Mouse (Mus musculus): ENCODE results near the gene Prkar1a. TPM values are rescaled to one million over a fixed set of nuclear protein-coding genes. Genes with fewer than 3 reads are reported as not detected.
"Not testable (repeated sequence)": the region's sequence is repeated elsewhere in the genome, so short reads cannot be mapped to it uniquely, and the experiment has no call there.

Prkar1a gene
- total and polyA plus RNA-seq, 3 experiments, result 169 to 378 (median 363) TPM

DNA sequence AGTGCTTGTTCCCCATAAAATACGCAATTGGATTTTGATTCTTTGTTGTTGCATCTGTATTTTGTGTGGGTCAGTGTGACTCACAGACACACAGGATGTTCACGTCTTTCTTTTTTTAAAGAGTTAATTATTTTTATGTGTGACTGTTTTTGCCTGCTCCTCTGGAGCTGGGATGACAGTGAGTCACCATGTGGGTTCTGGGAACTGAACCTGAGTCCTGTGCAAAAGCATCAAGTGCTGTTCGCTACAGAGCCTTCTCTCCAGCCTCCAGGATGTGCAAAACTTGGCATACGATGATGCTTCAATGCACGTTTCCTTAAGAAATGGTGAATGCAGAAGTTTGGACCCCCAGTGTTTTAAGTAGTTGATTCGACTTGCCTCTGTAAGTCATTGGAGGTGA is 5.4 kb downstream of the Prkar1a start:
- no peaks in the 10 kb centered on the region for H3K27me3 ChIP-seq (ENCODE audit: control insufficient read depth, insufficient read depth, low read length)
- no peak for DNase-seq

DNA sequence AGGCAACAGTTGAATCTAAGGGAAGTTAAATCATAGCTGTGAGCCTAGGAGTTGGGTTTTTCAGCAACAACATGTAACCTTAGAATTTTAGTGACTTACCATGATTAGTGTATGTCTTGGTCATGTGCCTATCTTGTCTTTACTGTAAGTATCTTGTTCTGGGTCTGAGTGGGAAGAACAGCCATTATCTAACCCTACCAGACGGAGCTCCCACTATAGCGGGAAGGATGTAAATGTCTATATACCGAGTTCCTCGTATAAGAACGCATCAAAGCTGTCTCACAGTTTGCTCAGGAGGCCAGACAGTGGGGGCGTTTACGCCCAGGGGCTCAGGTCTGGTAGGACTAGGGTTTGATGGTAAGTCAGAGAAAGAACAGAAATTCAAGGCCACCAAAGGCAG is 7.0 kb downstream of the Prkar1a start:
- peaks cover 8% of the 10 kb centered on the region for H3K79me2 ChIP-seq (replicated peaks; ENCODE audit: control insufficient read depth, insufficient read depth, low read length)
- peaks cover 55% of the 10 kb centered on the region for H3K36me3 ChIP-seq (ENCODE audit: control insufficient read depth, insufficient read depth, low read length)
- WGBS, result 65% methylated on average over 7 of the region's 7 CpGs
- no peak overlapping the region for H3K4me3 ChIP-seq
- H3K27me3 ChIP-seq (ENCODE audit: control insufficient read depth, insufficient read depth, low read length), result no peaks in the 10 kb centered on the region
- intact Hi-C loops (cut with DNase I), result no loop called here
- H3K27ac ChIP-seq, result no peak overlapping the region
- peaks cover 15% of the 10 kb centered on the region for H3K4me1 ChIP-seq (ENCODE audit: control insufficient read depth, insufficient read depth, low read length)
- no peak for TF ChIP-seq EP300 (IDR thresholded peaks at IDR 0.05; ENCODE audit: insufficient read depth, low read depth, low read length)
- no peak for TF ChIP-seq POLR2A (IDR thresholded peaks at IDR 0.05; ENCODE audit: insufficient read depth, low read depth, low read length)
- no peak for TF ChIP-seq CTCF (IDR thresholded peaks at IDR 0.05)
- no peak overlapping the region for H3K9ac ChIP-seq (ENCODE audit: low read depth, low read length)
- DNase-seq, result no peak

More for the DNA sequence above, 5.4 kb downstream of the Prkar1a start:
- Histone ChIP-seq H3K4me1 (ENCODE audit: control insufficient read depth, insufficient read depth, low read length) (peaks cover 16% of the 10 kb centered on the region), H3K4me3 (no peak overlapping the region), H3K79me2 (replicated peaks; ENCODE audit: control insufficient read depth, insufficient read depth, low read length) (peaks cover 8% of the 10 kb centered on the region), H3K36me3 (ENCODE audit: control insufficient read depth, insufficient read depth, low read length) (peaks cover 47% of the 10 kb centered on the region), H3K9ac (ENCODE audit: low read depth, low read length) (no peak overlapping the region), H3K27ac (no peak overlapping the region)
- TF ChIP-seq POLR2A (IDR thresholded peaks at IDR 0.05; ENCODE audit: insufficient read depth, low read depth, low read length), result no peak
- 32% methylated on average over 6 of the region's 6 CpGs for WGBS
- intact Hi-C loops (cut with DNase I), result loop anchor here (5.0 kb wide), 1 partner anchor 42 kb away; the partner anchor contains the start of gene Wipi1

- H3K79me2 ChIP-seq (replicated peaks; ENCODE audit: control insufficient read depth, insufficient read depth, low read length); DNase-seq; H3K27me3 ChIP-seq (ENCODE audit: control insufficient read depth, insufficient read depth, low read length); H3K4me1 ChIP-seq (ENCODE audit: control insufficient read depth, insufficient read depth, low read length); intact Hi-C loops (cut with DNase I); H3K4me3 ChIP-seq; H3K27ac ChIP-seq; H3K9ac ChIP-seq (ENCODE audit: low read depth, low read length): not testable (repeated sequence)
- 77% methylated on average over 8 of the region's 8 CpGs for WGBS
- H3K36me3 ChIP-seq (ENCODE audit: control insufficient read depth, insufficient read depth, low read length), result peaks cover 48% of the 10 kb centered on the region
These were observed 11.3 kb downstream of the Prkar1a start for GRCm38 (mm10) chr11:109660526-109660925.

DNA sequence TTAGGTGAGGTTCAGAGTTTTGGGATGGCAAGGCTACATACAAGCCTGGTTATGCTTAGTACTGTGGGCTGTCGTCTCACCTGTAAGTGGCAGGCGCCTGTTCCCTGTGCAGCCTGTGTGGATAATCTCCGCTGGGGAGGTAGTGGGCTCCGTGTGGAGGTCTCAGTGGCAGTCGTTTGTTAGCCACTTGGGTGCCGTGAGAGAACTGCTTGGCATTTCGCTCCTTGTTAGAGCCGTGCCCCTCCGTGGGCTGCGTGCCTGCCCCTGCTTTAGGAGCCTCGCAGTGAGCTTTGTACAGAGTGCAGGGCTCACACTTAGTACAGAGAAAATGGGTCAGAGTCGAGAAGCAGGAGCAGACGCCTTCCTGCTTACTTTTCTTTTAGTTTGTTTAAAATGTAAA is 15.1 kb downstream of the Prkar1a start:
- H3K79me2 ChIP-seq (replicated peaks; ENCODE audit: control insufficient read depth, insufficient read depth, low read length), result 0 out of 2 replicates have a peak, but pooled peaks cover 1% of the 10 kb centered on the region
- WGBS, result 71% methylated on average over 13 of the region's 13 CpGs
- intact Hi-C loops (cut with DNase I), result no loop called here
- no peak for DNase-seq
- TF ChIP-seq CTCF (IDR thresholded peaks at IDR 0.05) (no peak), POLR2A (IDR thresholded peaks at IDR 0.05; ENCODE audit: insufficient read depth, low read depth, low read length) (no peak), EP300 (IDR thresholded peaks at IDR 0.05; ENCODE audit: insufficient read depth, low read depth, low read length) (no peak)
- no peaks in the 10 kb centered on the region for H3K27me3 ChIP-seq (ENCODE audit: control insufficient read depth, insufficient read depth, low read length)
- no peak overlapping the region for H3K27ac ChIP-seq
- no peak overlapping the region for H3K9ac ChIP-seq (ENCODE audit: low read depth, low read length)
- peaks cover 1% of the 10 kb centered on the region; the same call in 1 of the 2 replicates for H3K4me1 ChIP-seq (ENCODE audit: control insufficient read depth, insufficient read depth, low read length)
- H3K36me3 ChIP-seq (ENCODE audit: control insufficient read depth, insufficient read depth, low read length), result peaks cover 38% of the 10 kb centered on the region
- no peak overlapping the region for H3K4me3 ChIP-seq

DNA sequence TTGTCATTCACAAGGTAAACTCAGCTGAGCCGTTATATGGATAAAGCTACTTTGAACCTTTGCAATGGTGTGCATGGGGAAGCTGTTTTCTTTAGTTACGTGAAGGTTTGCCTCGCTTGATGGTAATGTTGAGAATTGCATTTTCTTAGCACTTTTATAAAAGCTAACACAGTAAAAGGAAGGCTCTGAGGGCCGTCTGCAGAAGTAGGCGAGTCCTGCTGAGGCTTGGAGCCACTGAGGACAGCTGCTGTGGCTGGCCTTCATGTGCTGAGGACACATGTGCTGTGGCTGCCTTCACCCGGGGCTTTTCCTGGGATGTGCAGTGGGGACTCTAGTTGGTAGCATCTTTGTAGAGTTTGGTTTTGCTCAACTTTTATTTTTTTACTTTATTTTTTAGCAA is 16.2 kb downstream of the Prkar1a start:
- no peak for DNase-seq
- Histone ChIP-seq H3K27me3 (ENCODE audit: control insufficient read depth, insufficient read depth, low read length) (no peaks in the 10 kb centered on the region), H3K9ac (ENCODE audit: low read depth, low read length) (no peak overlapping the region), H3K79me2 (replicated peaks; ENCODE audit: control insufficient read depth, insufficient read depth, low read length) (0 out of 2 replicates have a peak, but pooled peaks cover 1% of the 10 kb centered on the region), H3K4me1 (ENCODE audit: control insufficient read depth, insufficient read depth, low read length) (peaks cover 6% of the 10 kb centered on the region), H3K27ac (no peak overlapping the region), H3K36me3 (ENCODE audit: control insufficient read depth, insufficient read depth, low read length) (peaks cover 38% of the 10 kb centered on the region), H3K4me3 (no peak overlapping the region)
- WGBS, result 72% methylated on average over 6 of the region's 6 CpGs
- intact Hi-C loops (cut with DNase I), result no loop called here
- TF ChIP-seq EP300 (IDR thresholded peaks at IDR 0.05; ENCODE audit: insufficient read depth, low read depth, low read length) (no peak), POLR2A (IDR thresholded peaks at IDR 0.05; ENCODE audit: insufficient read depth, low read depth, low read length) (no peak), CTCF (IDR thresholded peaks at IDR 0.05) (no peak)

GRCm38 (mm10) chr11:109666411-109666810 is 17.2 kb downstream of the Prkar1a start:
- no peak for DNase-seq
- 85% methylated on average over 13 of the region's 13 CpGs for whole genome bisulfite sequencing
- H3K4me3 ChIP-seq, result no peak overlapping the region
- H3K27me3 ChIP-seq (ENCODE audit: control insufficient read depth, insufficient read depth, low read length), result no peaks in the 10 kb centered on the region
- H3K27ac ChIP-seq, result no peak overlapping the region
- no peak overlapping the region for H3K9ac ChIP-seq (ENCODE audit: low read depth, low read length)
- peaks cover 11% of the 10 kb centered on the region for H3K4me1 ChIP-seq (ENCODE audit: control insufficient read depth, insufficient read depth, low read length)
- peaks cover 35% of the 10 kb centered on the region for H3K36me3 ChIP-seq (ENCODE audit: control insufficient read depth, insufficient read depth, low read length)
- intact Hi-C loops (cut with DNase I), result loop anchor here (2.0 kb wide), 1 partner anchor 14 kb away; no protein-coding TSS in a partner anchor
- TF ChIP-seq POLR2A (IDR thresholded peaks at IDR 0.05; ENCODE audit: insufficient read depth, low read depth, low read length), result no peak
- no peak for TF ChIP-seq CTCF (IDR thresholded peaks at IDR 0.05)
- TF ChIP-seq EP300 (IDR thresholded peaks at IDR 0.05; ENCODE audit: insufficient read depth, low read depth, low read length), result no peak
- 0 out of 2 replicates have a peak, but pooled peaks cover 1% of the 10 kb centered on the region for H3K79me2 ChIP-seq (replicated peaks; ENCODE audit: control insufficient read depth, insufficient read depth, low read length)
